Mouse (Mus musculus) stomach, postnatal 0 days (tissue): ENCODE measurements around the gene Stk10.

Experiments
- CTCF ChIP-seq: IDR thresholded peaks from 2 replicates; pipeline ENCODE4 v1.5.1; 2016; ENCODE audit warnings: antibody characterized with exemption, low read depth, mild to moderate bottlenecking, moderate library complexity
- EP300 ChIP-seq: optimal IDR thresholded peaks from 2 replicates; pipeline ENCODE3; 2016; ENCODE audit warnings: antibody characterized with exemption

DNA sequence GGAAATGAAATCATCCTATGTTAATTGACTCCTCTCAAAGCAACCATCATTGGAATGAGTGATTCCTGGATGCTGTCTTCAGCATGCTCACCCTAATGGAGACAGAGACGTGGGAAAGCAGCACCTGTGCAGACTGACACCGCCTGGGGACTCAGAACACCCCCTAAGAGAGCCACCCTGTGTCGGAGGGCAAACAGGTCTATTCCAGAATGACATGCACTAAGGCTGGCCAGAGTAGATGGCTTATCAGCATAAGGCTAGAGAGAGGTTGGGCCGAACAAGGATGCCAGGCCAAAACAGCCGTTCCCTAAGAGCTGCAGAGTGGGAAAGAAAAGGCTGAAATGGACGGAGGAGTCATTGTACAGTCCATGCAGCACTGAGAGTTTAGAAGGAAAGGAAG lies 93.0 kb downstream of the Stk10 start:
- TF ChIP-seq CTCF (no peak), EP300 (no peak)
